Mouse (Mus musculus) lung, adult 2 months (tissue): Measurements from ENCODE around the gene Anapc15-ps.

Source experiments
- CTCF ChIP-seq: fragments of 200-500 bp; IDR thresholded peaks from 2 replicates; pipeline ENCODE4 v1.5.1; 2011; ENCODE audit warnings: mild to moderate bottlenecking, low read length, control low read depth; ENCODE audit not compliant: insufficient read depth
- POLR2A ChIP-seq: fragments of 200-500 bp; IDR thresholded peaks from 2 replicates; pipeline ENCODE4 v1.6.1; 2011; ENCODE audit warnings: low read depth, mild to moderate bottlenecking, control low read depth, low read length, borderline replicate concordance; ENCODE audit errors: extremely low read depth

DNA sequence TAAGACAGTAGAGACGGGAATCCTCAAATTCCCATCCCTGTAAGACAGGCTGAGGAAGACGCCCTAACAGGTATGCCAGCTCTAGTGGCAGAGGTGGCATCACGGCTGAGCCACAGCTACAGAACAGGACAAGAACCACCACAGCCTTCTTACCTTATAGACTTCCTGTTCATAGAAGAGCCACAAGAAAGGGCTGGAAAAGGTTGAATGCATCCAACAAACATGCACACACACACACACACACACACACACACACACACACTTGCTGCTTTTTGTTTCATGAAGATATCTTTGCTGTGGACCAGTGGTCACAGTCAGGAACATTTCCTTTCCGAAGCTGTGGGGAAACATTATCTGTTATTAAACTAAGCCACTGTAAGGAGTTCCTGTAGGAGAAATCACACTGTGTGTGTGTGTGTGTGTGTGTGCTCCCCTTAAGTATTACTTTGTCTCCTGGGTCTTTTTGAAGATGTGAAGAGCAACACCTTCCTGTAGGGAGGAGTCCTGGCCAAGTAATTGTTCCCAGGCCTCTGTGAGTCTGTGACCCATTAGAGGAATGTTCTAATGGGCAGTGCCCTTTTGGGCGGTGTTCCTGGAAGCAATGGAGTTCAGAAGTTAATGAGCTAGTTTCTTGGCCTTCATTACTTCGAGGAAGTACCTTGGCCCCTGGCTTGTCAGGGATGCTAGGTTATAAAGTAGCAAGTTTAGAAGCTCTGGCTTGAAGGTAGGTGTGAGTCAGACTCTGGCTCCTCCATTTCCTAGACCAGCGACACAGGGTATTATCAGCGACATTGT, 25.9 kb upstream of the Anapc15-ps start:
- TF ChIP-seq CTCF = no peak
- TF ChIP-seq POLR2A = no peak
